31 mouse cellular contexts compared by ENCODE assay signal in the genomic region with DNA sequence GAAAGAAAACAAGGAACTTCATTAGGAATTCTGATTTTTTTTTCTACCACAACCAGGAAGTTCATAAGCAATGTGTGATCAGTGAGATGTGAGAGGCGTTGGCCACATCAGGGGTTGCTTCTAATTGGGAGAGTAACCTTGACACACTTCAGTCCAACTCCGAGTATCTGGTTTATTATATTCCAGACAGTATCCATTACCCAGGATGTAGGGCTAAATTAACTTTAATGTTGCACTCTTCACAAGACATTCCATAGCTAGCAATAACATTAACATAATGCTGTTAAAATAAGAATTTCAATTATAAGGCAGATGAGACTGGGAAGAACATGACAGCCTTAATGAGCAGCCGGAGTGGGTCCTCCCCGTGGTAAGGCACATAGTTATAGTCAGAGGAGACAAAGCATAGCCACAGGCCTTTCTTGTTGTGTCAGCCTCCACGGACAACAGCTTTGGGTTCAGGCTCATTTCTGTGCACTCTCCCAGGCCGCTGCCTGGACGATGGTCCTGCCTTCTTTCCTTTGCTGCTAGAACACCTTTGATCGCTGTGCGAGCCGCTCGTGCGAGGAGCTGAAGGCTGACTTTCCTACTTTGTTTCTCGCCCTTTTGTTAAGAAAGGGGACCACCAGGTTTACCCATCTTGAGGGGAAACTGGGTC.
A peak's percentile ranks its signal among the peaks of the same experiment; 100 is the strongest.
DNase-seq lines count a peak whose midpoint lies in the region; ATAC-seq and TF ChIP-seq lines count a peak whose summit lies in the region.
"Had no signal": no experiment of that assay in that cellular context is flagged by ENCODE, and none has a peak within 500 bp of the region (broad histone marks: within the 10 kb centered on the region; RNA-seq: fewer than 3 reads in every experiment).

No protein-coding gene starts in this region.

- no peak for TF ChIP-seq POLR2A in lung, adult 2 months (IDR thresholded peaks at IDR 0.05; ENCODE audit: borderline replicate concordance, extremely low read depth, low read depth, low read length)

- intact Hi-C loops in heart, postnatal 36 days (cut with DNase I): no loop called here

- H3K4me3 ChIP-seq in midbrain, embryonic 10.5 days: no peak overlapping the region
- no peak overlapping the region for H3K4me3 ChIP-seq in midbrain, postnatal 0 days (ENCODE audit: low read depth, low read length)
- H3K4me3 ChIP-seq in midbrain, embryonic 14.5 days (replicated peaks; ENCODE audit: low read depth, low read length): no peak overlapping the region
- H3K4me3 ChIP-seq in neural tube, embryonic 15.5 days (replicated peaks): no peak overlapping the region
- no peak overlapping the region for H3K4me3 ChIP-seq in lung, adult 2 months (replicated peaks; ENCODE audit: extremely low read depth, low read depth, low read length)
- H3K4me3 ChIP-seq: embryonic facial prominence, embryonic 12.5 days; heart, embryonic 12.5 days; hindbrain, embryonic 15.5 days; kidney, embryonic 15.5 days; layer of hippocampus, adult 2 months; left cerebral cortex, adult 2 months; limb, embryonic 13.5 days; megakaryocyte, embryonic 14.5 days had no signal

- H3K4me2 ChIP-seq in midbrain, postnatal 0 days (ENCODE audit: low read depth, low read length, poor library complexity, severe bottlenecking): no peak overlapping the region
- H3K4me2 ChIP-seq in midbrain, embryonic 14.5 days (ENCODE audit: low read length): no peak overlapping the region
- H3K4me2 ChIP-seq in neural tube, embryonic 15.5 days: no peak overlapping the region
- H3K4me2 ChIP-seq: embryonic facial prominence, embryonic 12.5 days; heart, embryonic 12.5 days; hindbrain, embryonic 15.5 days; kidney, embryonic 15.5 days; limb, embryonic 13.5 days; liver, embryonic 11.5 days had no signal

- H3K9ac ChIP-seq in midbrain, postnatal 0 days (replicated peaks; ENCODE audit: low read length, poor library complexity, severe bottlenecking): no peak overlapping the region
- H3K9ac ChIP-seq in midbrain, embryonic 14.5 days (replicated peaks; ENCODE audit: low read length): no peak overlapping the region
- no peak overlapping the region for H3K9ac ChIP-seq in neural tube, embryonic 15.5 days (replicated peaks)
- H3K9ac ChIP-seq: embryonic facial prominence, embryonic 12.5 days; heart, embryonic 12.5 days; hindbrain, embryonic 15.5 days; kidney, embryonic 15.5 days; limb, embryonic 13.5 days had no signal

- no peaks in the 10 kb centered on the region for H3K27me3 ChIP-seq in midbrain, embryonic 10.5 days (ENCODE audit: low read depth, poor library complexity, severe bottlenecking)
- H3K27me3 ChIP-seq in midbrain, postnatal 0 days (ENCODE audit: insufficient read depth, low read length): no peaks in the 10 kb centered on the region
- H3K27me3 ChIP-seq in midbrain, embryonic 14.5 days (ENCODE audit: control insufficient read depth, insufficient read depth, low read length): no peaks in the 10 kb centered on the region
- no peaks in the 10 kb centered on the region for H3K27me3 ChIP-seq in neural tube, embryonic 15.5 days (replicated peaks)
- H3K27me3 ChIP-seq: embryonic facial prominence, embryonic 12.5 days; heart, embryonic 12.5 days; hindbrain, embryonic 15.5 days; kidney, embryonic 15.5 days; limb, embryonic 13.5 days; megakaryocyte, embryonic 14.5 days; Patski had no signal

- TF ChIP-seq CTCF in midbrain, postnatal 0 days (IDR thresholded peaks at IDR 0.05): no peak
- TF ChIP-seq CTCF in lung, adult 2 months (IDR thresholded peaks at IDR 0.05; ENCODE audit: insufficient read depth, low read length): no peak

- no peaks in the 10 kb centered on the region for H3K4me1 ChIP-seq in midbrain, embryonic 10.5 days
- H3K4me1 ChIP-seq in midbrain, postnatal 0 days (ENCODE audit: insufficient read depth, low read length): no peaks in the 10 kb centered on the region
- H3K4me1 ChIP-seq in midbrain, embryonic 14.5 days (ENCODE audit: control insufficient read depth, insufficient read depth, low read length): no peaks in the 10 kb centered on the region
- H3K4me1 ChIP-seq in neural tube, embryonic 15.5 days: peaks cover 7% of the 10 kb centered on the region; the same call in 1 of the 2 replicates
- H3K4me1 ChIP-seq in lung, adult 2 months (ENCODE audit: control insufficient read depth, insufficient read depth, low read length): no peaks in the 10 kb centered on the region
- H3K4me1 ChIP-seq: embryonic facial prominence, embryonic 12.5 days; heart, embryonic 12.5 days; kidney, embryonic 15.5 days; limb, embryonic 13.5 days; megakaryocyte, embryonic 14.5 days had no signal

- 0 out of 2 replicates have a peak overlapping the region, but pooled peaks have one; percentile 19 for H3K27ac ChIP-seq in midbrain, embryonic 10.5 days (replicated peaks)
- H3K27ac ChIP-seq in midbrain, postnatal 0 days (ENCODE audit: low read depth, low read length): no peak overlapping the region
- H3K27ac ChIP-seq in midbrain, embryonic 14.5 days (replicated peaks; ENCODE audit: low read depth, low read length): peak overlapping the region; percentile 17; the same call in 1 of the 2 replicates
- H3K27ac ChIP-seq in neural tube, embryonic 15.5 days (replicated peaks): peak overlapping the region; percentile 45; the same call in 1 of the 2 replicates
- H3K27ac ChIP-seq: embryonic facial prominence, embryonic 12.5 days; hindbrain, embryonic 15.5 days; kidney, embryonic 15.5 days; layer of hippocampus, adult 2 months; left cerebral cortex, adult 2 months; limb, embryonic 13.5 days; stomach, postnatal 0 days had no signal

- ATAC-seq in midbrain, postnatal 0 days (ENCODE audit: low FRiP score): no peak
- no peak for ATAC-seq in midbrain, embryonic 14.5 days (ENCODE audit: low FRiP score, low TSS enrichment)
- ATAC-seq in neural tube, embryonic 15.5 days (ENCODE audit: low FRiP score): peak; percentile 47; the same call in 1 of the 2 replicates
- ATAC-seq: Patski had no signal

- peaks cover 6% of the 10 kb centered on the region; the same call in 1 of the 2 replicates for H3K36me3 ChIP-seq in midbrain, embryonic 10.5 days
- H3K36me3 ChIP-seq in midbrain, postnatal 0 days (ENCODE audit: insufficient read depth, low read length): no peaks in the 10 kb centered on the region
- H3K36me3 ChIP-seq in midbrain, embryonic 14.5 days (ENCODE audit: control insufficient read depth, insufficient read depth, low read length): no peaks in the 10 kb centered on the region
- H3K36me3 ChIP-seq in neural tube, embryonic 15.5 days: no peaks in the 10 kb centered on the region
- H3K36me3 ChIP-seq: embryonic facial prominence, embryonic 12.5 days; hindbrain, embryonic 15.5 days had no signal

- no peaks in the 10 kb centered on the region for H3K9me3 ChIP-seq in midbrain, embryonic 10.5 days (replicated peaks)
- no peaks in the 10 kb centered on the region for H3K9me3 ChIP-seq in midbrain, postnatal 0 days (ENCODE audit: low read length)
- H3K9me3 ChIP-seq in midbrain, embryonic 14.5 days (ENCODE audit: control insufficient read depth, low read length): no peaks in the 10 kb centered on the region
- H3K9me3 ChIP-seq in neural tube, embryonic 15.5 days (replicated peaks): no peaks in the 10 kb centered on the region
- H3K9me3 ChIP-seq: embryonic facial prominence, embryonic 12.5 days; heart, embryonic 12.5 days; hindbrain, embryonic 15.5 days; kidney, embryonic 15.5 days; limb, embryonic 13.5 days had no signal

- DNase-seq in heart, adult 11 months: peak; percentile 60
- DNase-seq in heart, postnatal 36 days: no peak
- DNase-seq in midbrain, embryonic 10.5 days (ENCODE audit: low spot score): no peak
- DNase-seq in midbrain, postnatal 0 days (ENCODE audit: low spot score): no peak
- DNase-seq in midbrain, embryonic 14.5 days: no peak
- DNase-seq in kidney, postnatal 36 days: no peak
- no peak for DNase-seq in lung, adult 2 months
- DNase-seq: adrenal gland, postnatal 10 days; cerebellum, adult 11 months; cerebellum, adult 9-10 months; embryo, embryonic 11 days; gastrocnemius, postnatal 14 days; heart, adult 18-20 months; kidney, adult 18-20 months; kidney, postnatal 25 days; lung, postnatal 36 days; right cerebral cortex, postnatal 4 days; thymus, adult 18-20 months; thymus, postnatal 25 days had no signal

- WGBS in midbrain, embryonic 10.5 days: 81% methylated on average over 13 of the region's 13 CpGs
- WGBS in midbrain, postnatal 0 days: 65% methylated on average over 13 of the region's 13 CpGs
- WGBS in midbrain, embryonic 14.5 days: 56% methylated on average over 13 of the region's 13 CpGs
- WGBS in neural tube, embryonic 15.5 days: 61% methylated on average over 13 of the region's 13 CpGs
- 91% methylated on average over 13 of the region's 13 CpGs for WGBS in lung, adult 2 months
